Mouse (Mus musculus) stomach, embryonic 14.5 days (tissue): ENCODE results near the gene Rnf208. TPM values are rescaled to one million over a fixed set of nuclear protein-coding genes. Genes with fewer than 3 reads are reported as not detected.

Source experiments
- ATAC-seq: fragments of 200-750 bp; cut with Nextera tagmentation; 2 replicates; pipeline ENCODE4 v1.8.0; 2017; ENCODE audit warnings: low read depth, moderate TSS enrichment; ENCODE audit not compliant: insufficient number of reproducible peaks, insufficient read depth, low FRiP score
- H3K27ac ChIP-seq: fragments of 300-500 bp; sonication (generic); 2 replicates; pipeline ENCODE4 v1.5.1; 2014; ENCODE audit warnings: mild to moderate bottlenecking, low read length, moderate library complexity, mixed read lengths
- H3K27me3 ChIP-seq: fragments of 300-500 bp; sonication (generic); 2 replicates; pipeline ENCODE4 v1.6.1; 2014; ENCODE audit warnings: low read length, control low read depth, mixed read lengths; ENCODE audit not compliant: control insufficient read depth, insufficient read depth
- H3K36me3 ChIP-seq: fragments of 300-500 bp; sonication (generic); 2 replicates; pipeline ENCODE4 v1.6.1; 2014; ENCODE audit warnings: mild to moderate bottlenecking, control low read depth, low read length, moderate library complexity, mixed read lengths; ENCODE audit not compliant: control insufficient read depth, insufficient read depth
- H3K4me1 ChIP-seq: fragments of 300-500 bp; sonication (generic); 2 replicates; pipeline ENCODE4 v1.6.1; 2014; ENCODE audit warnings: low read length, control low read depth, mixed read lengths; ENCODE audit not compliant: control insufficient read depth, insufficient read depth
- H3K4me2 ChIP-seq: fragments of 300-500 bp; sonication (generic); replicated peaks from 2 replicates; pipeline ENCODE4 v1.6.1; 2014; ENCODE audit warnings: low read depth, low read length, control low read depth
- H3K4me3 ChIP-seq: fragments of 300-500 bp; sonication (generic); 2 replicates; pipeline ENCODE4 v1.5.1; 2014; ENCODE audit warnings: low read depth, low read length, control low read depth
- H3K9ac ChIP-seq: fragments of 300-500 bp; sonication (generic); replicated peaks from 2 replicates; pipeline ENCODE4 v1.6.1; 2014; ENCODE audit warnings: low read depth, mild to moderate bottlenecking, control low read depth, low read length, moderate library complexity, mixed read lengths
- H3K9me3 ChIP-seq: fragments of 300-500 bp; sonication (generic); 2 replicates; pipeline ENCODE4 v1.6.1; 2016; ENCODE audit warnings: low read depth, low read length, control low read depth; ENCODE audit not compliant: control insufficient read depth
- WGBS: fragments of 180-500 bp; shearing (Covaris S2); extraction: QIAGEN DNeasy Blood & Tissue Kit; methylation state at CpG from one replicate; pipeline ENCODE4 v1.1.7; 2014; 5-methylcytosine and 5-hydroxymethylcytosine counted together
- polyA plus RNA-seq: library from polyadenylated mRNA; unstranded; fragments of >200 nt; fragmentation: Nextera tagmentation; extraction: Ambion mirVana; gene quantifications from 2 replicates; pipeline ENCODE4 v1.2.1, GENCODE M21; 2014

Rnf208 gene
- polyA plus RNA-seq, 1 experiment from 2014 or later: 11.9 TPM

GRCm38 (mm10) chr2:25227406-25227805 lies 14.6 kb upstream of the Rnf208 start:
- H3K4me3 ChIP-seq: no peak overlapping the region
- no peaks in the 10 kb centered on the region for H3K36me3 ChIP-seq
- no peaks in the 10 kb centered on the region for H3K27me3 ChIP-seq
- ATAC-seq: no peak
- H3K27ac ChIP-seq: no peak overlapping the region
- no peak overlapping the region for H3K9ac ChIP-seq
- no peak overlapping the region for H3K4me2 ChIP-seq
- peaks cover 8% of the 10 kb centered on the region; the same call in 1 of the 2 replicates for H3K4me1 ChIP-seq
- WGBS: 96% methylated on average over 4 of the region's 4 CpGs
- H3K9me3 ChIP-seq: no peaks in the 10 kb centered on the region

- under 1% methylated on average over 7 of the region's 7 CpGs for whole genome bisulfite sequencing
- Histone ChIP-seq H3K36me3 (no peaks in the 10 kb centered on the region), H3K9ac (no peak overlapping the region), H3K9me3 (no peaks in the 10 kb centered on the region), H3K4me2 (peak overlapping the region; percentile 23), H3K4me1 (peaks cover 6% of the 10 kb centered on the region; the same call in 1 of the 2 replicates), H3K27ac (no peak overlapping the region), H3K27me3 (no peaks in the 10 kb centered on the region), H3K4me3 (peak overlapping the region; percentile 9; the same call in 1 of the 2 replicates)
- no peak for ATAC-seq
These were observed 13.6 kb upstream of the Rnf208 start for GRCm38 (mm10) chr2:25228431-25228889.

GRCm38 (mm10) chr2:25228995-25229530 lies 13.0 kb upstream of the Rnf208 start:
- Histone ChIP-seq H3K4me1 (peaks cover 5% of the 10 kb centered on the region; the same call in 1 of the 2 replicates), H3K27me3 (no peaks in the 10 kb centered on the region), H3K9me3 (no peaks in the 10 kb centered on the region), H3K9ac (no peak overlapping the region), H3K36me3 (no peaks in the 10 kb centered on the region), H3K4me2 (no peak overlapping the region; the same call in 1 of the 2 replicates), H3K27ac (no peak overlapping the region), H3K4me3 (no peak overlapping the region)
- no peak for ATAC-seq
- 73% methylated on average over 6 of the region's 6 CpGs for WGBS

- Histone ChIP-seq H3K4me3 (no peak overlapping the region), H3K4me1 (peaks cover 5% of the 10 kb centered on the region; the same call in 1 of the 2 replicates), H3K9me3 (no peaks in the 10 kb centered on the region), H3K4me2 (no peak overlapping the region), H3K36me3 (no peaks in the 10 kb centered on the region), H3K9ac (no peak overlapping the region), H3K27me3 (no peaks in the 10 kb centered on the region), H3K27ac (no peak overlapping the region)
- no peak for ATAC-seq
- WGBS: 83% methylated on average over 5 of the region's 5 CpGs
These were observed 12.5 kb upstream of the Rnf208 start for GRCm38 (mm10) chr2:25229582-25229981.

GRCm38 (mm10) chr2:25230581-25230980 lies 11.5 kb upstream of the Rnf208 start:
- no peak for ATAC-seq
- Histone ChIP-seq H3K9me3 (no peaks in the 10 kb centered on the region), H3K4me3 (no peak overlapping the region), H3K27ac (no peak overlapping the region), H3K27me3 (no peaks in the 10 kb centered on the region), H3K9ac (no peak overlapping the region), H3K4me2 (no peak overlapping the region), H3K4me1 (peaks cover 4% of the 10 kb centered on the region; the same call in 1 of the 2 replicates), H3K36me3 (no peaks in the 10 kb centered on the region)
- WGBS: 95% methylated on average over 7 of the region's 7 CpGs

GRCm38 (mm10) chr2:25231038-25231437 lies 11.0 kb upstream of the Rnf208 start:
- no peak for ATAC-seq
- Histone ChIP-seq H3K4me3 (no peak overlapping the region), H3K4me2 (no peak overlapping the region), H3K36me3 (no peaks in the 10 kb centered on the region), H3K9ac (no peak overlapping the region), H3K4me1 (no peaks in the 10 kb centered on the region), H3K9me3 (no peaks in the 10 kb centered on the region), H3K27me3 (no peaks in the 10 kb centered on the region), H3K27ac (no peak overlapping the region)
- 57% methylated on average over 12 of the region's 12 CpGs for WGBS

GRCm38 (mm10) chr2:25233421-25233820 lies 8.6 kb upstream of the Rnf208 start:
- Histone ChIP-seq H3K4me2 (no peak overlapping the region), H3K9me3 (no peaks in the 10 kb centered on the region), H3K4me1 (0 out of 2 replicates have a peak, but pooled peaks cover 4% of the 10 kb centered on the region), H3K9ac (no peak overlapping the region), H3K36me3 (no peaks in the 10 kb centered on the region), H3K27ac (no peak overlapping the region), H3K27me3 (no peaks in the 10 kb centered on the region), H3K4me3 (no peak overlapping the region)
- no peak for ATAC-seq
- WGBS: 78% methylated on average over 4 of the region's 4 CpGs

GRCm38 (mm10) chr2:25234050-25234449 lies 8.0 kb upstream of the Rnf208 start, which contains the start of gene Slc34a3:
Gene Slc34a3 (minus strand): TSS chr2:25234364.
- H3K4me1 ChIP-seq: 0 out of 2 replicates have a peak, but pooled peaks cover 4% of the 10 kb centered on the region
- no peak for ATAC-seq
- H3K27me3 ChIP-seq: no peaks in the 10 kb centered on the region
- H3K4me3 ChIP-seq: no peak within 1 kb of the TSS
- no peaks in the 10 kb centered on the region for H3K36me3 ChIP-seq
- H3K4me2 ChIP-seq: no peak within 1 kb of the TSS
- no peaks in the 10 kb centered on the region for H3K9me3 ChIP-seq
- no peak within 1 kb of the TSS for H3K9ac ChIP-seq
- WGBS: 65% methylated on average over 3 of the region's 3 CpGs
- no peak within 1 kb of the TSS for H3K27ac ChIP-seq
